Mouse (Mus musculus): ENCODE data around the gene Pak7. TPM values are rescaled to one million over a fixed set of nuclear protein-coding genes. Genes with fewer than 3 reads are reported as not detected.

The Pak7 gene
- polyA plus RNA-seq, 1 experiment, result not detected

DNA sequence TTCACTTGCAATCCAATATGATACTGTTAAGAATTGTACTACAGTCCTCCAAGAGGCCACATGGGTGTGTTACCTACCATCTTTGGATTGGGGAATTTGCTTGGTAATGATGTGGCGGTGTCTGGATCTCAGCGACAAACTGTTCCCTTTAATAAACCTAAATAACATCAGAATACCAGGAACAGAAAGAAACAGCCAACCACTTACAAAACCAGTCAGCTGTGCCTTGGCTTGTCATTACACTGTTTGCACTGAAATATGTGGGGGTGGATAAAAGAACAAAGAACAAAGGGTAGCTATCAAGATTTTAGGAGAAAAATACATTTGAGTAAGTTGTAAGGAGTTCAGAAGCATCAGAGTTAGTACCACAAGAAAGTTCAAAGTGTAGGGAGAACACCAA lies 269.8 kb downstream of the Pak7 start:
- no peaks in the 10 kb centered on the region for H3K4me1 ChIP-seq (ENCODE audit: control insufficient read depth, insufficient read depth, low read length)
- no peak overlapping the region for H3K4me3 ChIP-seq (ENCODE audit: insufficient read depth, low read length)
- no peak overlapping the region for H3K27ac ChIP-seq (ENCODE audit: insufficient read depth, low read depth, low read length)
- TF ChIP-seq CTCF (IDR thresholded peaks at IDR 0.05; ENCODE audit: low read depth, low read length), result no peak
- no peak for TF ChIP-seq POLR2A (IDR thresholded peaks at IDR 0.05; ENCODE audit: borderline replicate concordance, low read depth, low read length)

DNA sequence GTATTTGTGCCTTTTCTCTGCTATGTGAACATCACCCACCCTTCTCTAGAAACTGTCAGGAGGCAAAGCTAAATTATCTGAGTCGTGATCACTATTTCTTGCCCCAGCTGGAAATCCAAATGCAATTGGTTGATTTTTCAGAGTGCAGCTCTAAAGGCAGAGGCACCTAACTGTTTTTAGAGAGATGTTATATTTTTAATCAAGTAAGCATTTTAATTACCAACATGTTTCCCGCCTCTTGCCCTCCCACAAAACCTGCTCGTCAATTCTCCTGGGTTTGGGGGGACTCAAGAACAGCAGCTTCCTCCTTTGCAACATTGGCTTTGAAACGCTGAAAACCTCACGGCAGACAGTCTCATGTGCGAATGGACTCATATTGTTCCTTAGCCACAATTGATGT lies 274.4 kb downstream of the Pak7 start:
- TF ChIP-seq CTCF (IDR thresholded peaks at IDR 0.05; ENCODE audit: low read depth, low read length), result no peak
- TF ChIP-seq POLR2A (IDR thresholded peaks at IDR 0.05; ENCODE audit: borderline replicate concordance, low read depth, low read length), result no peak
- Histone ChIP-seq H3K4me1 (ENCODE audit: control insufficient read depth, insufficient read depth, low read length) (no peaks in the 10 kb centered on the region), H3K27ac (ENCODE audit: insufficient read depth, low read depth, low read length) (no peak overlapping the region), H3K4me3 (ENCODE audit: insufficient read depth, low read length) (no peak overlapping the region)

DNA sequence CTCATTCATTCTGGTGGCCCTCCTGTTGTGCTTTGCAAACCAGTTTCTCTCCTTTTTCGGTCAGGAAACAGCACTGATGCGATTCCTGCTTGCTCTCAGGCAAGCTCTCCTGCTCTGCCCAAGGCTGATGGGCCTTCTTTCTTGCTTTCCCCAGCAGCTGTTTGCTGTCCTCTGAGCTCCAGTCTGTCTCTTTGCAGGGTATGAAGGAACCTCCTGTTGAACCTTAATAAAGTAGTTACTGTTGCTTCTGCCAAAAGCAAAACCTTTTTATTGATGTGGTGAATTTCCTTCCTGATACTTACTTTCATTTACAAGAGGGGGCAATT lies 278.8 kb downstream of the Pak7 start:
- no peak overlapping the region for H3K27ac ChIP-seq (ENCODE audit: insufficient read depth, low read depth, low read length)
- TF ChIP-seq CTCF (IDR thresholded peaks at IDR 0.05; ENCODE audit: low read depth, low read length) (no peak), POLR2A (IDR thresholded peaks at IDR 0.05; ENCODE audit: borderline replicate concordance, low read depth, low read length) (no peak)
- no peaks in the 10 kb centered on the region for H3K4me1 ChIP-seq (ENCODE audit: control insufficient read depth, insufficient read depth, low read length)
- no peak overlapping the region for H3K4me3 ChIP-seq (ENCODE audit: insufficient read depth, low read length)

DNA sequence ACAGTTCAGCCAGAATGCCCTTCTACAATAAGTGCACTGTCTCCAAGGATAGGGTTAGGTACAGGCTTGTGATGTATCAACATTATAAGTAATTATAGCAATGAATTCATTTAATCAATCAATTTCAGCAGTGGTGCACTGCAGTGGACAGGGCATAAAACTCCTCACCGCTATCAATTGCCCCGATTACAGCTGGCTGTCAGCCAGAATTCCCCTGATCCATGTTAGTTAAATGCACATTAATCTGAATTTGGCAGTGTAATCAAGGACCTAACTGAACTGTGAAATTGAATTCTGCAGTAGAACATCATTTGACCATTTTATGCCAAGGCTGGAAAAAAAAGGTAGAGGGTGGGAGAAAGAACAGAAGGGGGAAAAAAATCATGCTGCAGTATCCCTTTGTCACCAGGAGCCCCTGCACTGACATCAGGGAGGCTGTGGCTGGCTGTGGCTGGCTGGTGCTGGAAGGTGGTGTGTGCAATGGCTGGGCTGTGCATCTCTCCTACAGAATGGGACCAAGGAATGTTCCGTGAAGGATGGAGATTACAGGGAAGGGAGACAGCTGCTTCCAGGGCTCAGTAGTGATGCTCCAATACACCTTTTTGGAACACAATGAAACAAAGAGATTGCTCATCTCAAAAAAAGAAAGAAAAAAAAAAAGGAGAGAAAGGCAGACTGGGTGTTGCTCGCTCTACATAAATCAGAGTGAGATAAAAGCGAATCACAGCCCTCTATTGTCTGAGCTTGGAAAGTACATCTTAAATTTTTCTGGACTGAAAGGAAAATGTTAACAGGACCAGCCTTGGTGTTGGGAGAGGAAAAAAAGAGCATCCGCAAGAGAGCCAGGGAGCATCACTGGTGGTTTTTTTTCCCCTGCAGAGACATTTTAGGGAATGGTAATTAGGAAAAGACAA lies 279.4 kb downstream of the Pak7 start:
- TF ChIP-seq POLR2A (IDR thresholded peaks at IDR 0.05; ENCODE audit: borderline replicate concordance, low read depth, low read length), result no peak
- no peak for TF ChIP-seq CTCF (IDR thresholded peaks at IDR 0.05; ENCODE audit: low read depth, low read length)
- H3K4me3 ChIP-seq (ENCODE audit: insufficient read depth, low read length), result no peak overlapping the region
- H3K27ac ChIP-seq (ENCODE audit: insufficient read depth, low read depth, low read length), result no peak overlapping the region
- H3K4me1 ChIP-seq (ENCODE audit: control insufficient read depth, insufficient read depth, low read length), result no peaks in the 10 kb centered on the region

GRCm38 (mm10) chr2:136107597-136107996 lies 280.2 kb downstream of the Pak7 start:
- H3K4me1 ChIP-seq (ENCODE audit: control insufficient read depth, insufficient read depth, low read length), result no peaks in the 10 kb centered on the region
- no peak for TF ChIP-seq CTCF (IDR thresholded peaks at IDR 0.05; ENCODE audit: low read depth, low read length)
- no peak for TF ChIP-seq POLR2A (IDR thresholded peaks at IDR 0.05; ENCODE audit: borderline replicate concordance, low read depth, low read length)
- H3K27ac ChIP-seq (ENCODE audit: insufficient read depth, low read depth, low read length), result no peak overlapping the region
- H3K4me3 ChIP-seq (ENCODE audit: insufficient read depth, low read length), result no peak overlapping the region

GRCm38 (mm10) chr2:136097143-136097542 lies 290.6 kb downstream of the Pak7 start:
- no peaks in the 10 kb centered on the region for H3K4me1 ChIP-seq (ENCODE audit: control insufficient read depth, insufficient read depth, low read length)
- no peak overlapping the region for H3K4me3 ChIP-seq (ENCODE audit: insufficient read depth, low read length)
- TF ChIP-seq CTCF (IDR thresholded peaks at IDR 0.05; ENCODE audit: low read depth, low read length), result no peak
- H3K27ac ChIP-seq (ENCODE audit: insufficient read depth, low read depth, low read length), result no peak overlapping the region

DNA sequence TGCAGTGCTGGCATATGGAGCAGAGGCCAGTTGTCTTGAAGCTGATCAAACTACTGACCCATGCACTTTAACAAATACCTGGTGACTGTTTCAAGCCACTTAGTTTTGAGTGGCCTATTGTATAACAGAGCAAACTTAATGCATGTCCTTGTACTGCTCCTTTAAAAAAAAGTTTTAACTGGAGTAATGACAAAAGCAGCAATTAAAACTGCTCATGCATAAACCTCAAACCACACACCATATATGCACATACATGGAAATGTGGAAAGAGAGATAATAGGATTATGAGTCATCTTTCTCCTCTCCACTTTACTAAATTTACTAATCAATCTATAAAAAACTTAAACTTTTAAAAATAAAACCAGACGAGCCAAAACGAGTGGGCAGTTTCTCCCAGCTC lies 291.8 kb downstream of the Pak7 start:
- no peak overlapping the region for H3K4me3 ChIP-seq (ENCODE audit: insufficient read depth, low read length)

GRCm38 (mm10) chr2:136064356-136064755 lies 323.4 kb downstream of the Pak7 start:
- no peak overlapping the region for H3K4me3 ChIP-seq (ENCODE audit: insufficient read depth, low read length)
- H3K27ac ChIP-seq (ENCODE audit: insufficient read depth, low read depth, low read length), result no peak overlapping the region
- TF ChIP-seq POLR2A (IDR thresholded peaks at IDR 0.05; ENCODE audit: borderline replicate concordance, low read depth, low read length), result no peak
- no peaks in the 10 kb centered on the region for H3K4me1 ChIP-seq (ENCODE audit: control insufficient read depth, insufficient read depth, low read length)

More for the DNA sequence above, 291.8 kb downstream of the Pak7 start:
- Histone ChIP-seq H3K4me1 (ENCODE audit: control insufficient read depth, insufficient read depth, low read length) (no peaks in the 10 kb centered on the region), H3K27ac (ENCODE audit: insufficient read depth, low read depth, low read length) (no peak overlapping the region)
- no peak for TF ChIP-seq POLR2A (IDR thresholded peaks at IDR 0.05; ENCODE audit: borderline replicate concordance, low read depth, low read length)
- no peak for TF ChIP-seq CTCF (IDR thresholded peaks at IDR 0.05; ENCODE audit: low read depth, low read length)

GRCm38 (mm10) chr2:136059029-136059669 lies 328.6 kb downstream of the Pak7 start:
- Histone ChIP-seq H3K4me1 (ENCODE audit: control insufficient read depth, insufficient read depth, low read length) (no peaks in the 10 kb centered on the region), H3K27ac (ENCODE audit: insufficient read depth, low read depth, low read length) (no peak overlapping the region), H3K4me3 (ENCODE audit: insufficient read depth, low read length) (no peak overlapping the region)
- no peak for TF ChIP-seq CTCF (IDR thresholded peaks at IDR 0.05; ENCODE audit: low read depth, low read length)
- TF ChIP-seq POLR2A (IDR thresholded peaks at IDR 0.05; ENCODE audit: borderline replicate concordance, low read depth, low read length), result no peak

- H3K4me3 ChIP-seq (ENCODE audit: insufficient read depth, low read length), result no peak overlapping the region
- H3K4me1 ChIP-seq (ENCODE audit: control insufficient read depth, insufficient read depth, low read length), result no peaks in the 10 kb centered on the region
- no peak overlapping the region for H3K27ac ChIP-seq (ENCODE audit: insufficient read depth, low read depth, low read length)
- TF ChIP-seq POLR2A (IDR thresholded peaks at IDR 0.05; ENCODE audit: borderline replicate concordance, low read depth, low read length) (no peak), CTCF (IDR thresholded peaks at IDR 0.05; ENCODE audit: low read depth, low read length) (no peak)
These were observed 329.4 kb downstream of the Pak7 start for GRCm38 (mm10) chr2:136058398-136058797.

All from bone marrow macrophage, adult 2 months (primary cell).